Mouse (Mus musculus) erythroblast, embryonic 14.5 days (primary cell): ENCODE results near the gene Ghr.

Experiments
- GATA1 ChIP-seq: IDR thresholded peaks from 2 replicates; pipeline ENCODE4 v1.6.1; 2012; ENCODE audit warnings: low read length, inconsistent platforms, mixed read lengths
- TAL1 ChIP-seq: IDR thresholded peaks from 3 replicates; pipeline ENCODE4 v1.6.1; 2012; ENCODE audit warnings: low read length, inconsistent platforms, mixed read lengths

DNA sequence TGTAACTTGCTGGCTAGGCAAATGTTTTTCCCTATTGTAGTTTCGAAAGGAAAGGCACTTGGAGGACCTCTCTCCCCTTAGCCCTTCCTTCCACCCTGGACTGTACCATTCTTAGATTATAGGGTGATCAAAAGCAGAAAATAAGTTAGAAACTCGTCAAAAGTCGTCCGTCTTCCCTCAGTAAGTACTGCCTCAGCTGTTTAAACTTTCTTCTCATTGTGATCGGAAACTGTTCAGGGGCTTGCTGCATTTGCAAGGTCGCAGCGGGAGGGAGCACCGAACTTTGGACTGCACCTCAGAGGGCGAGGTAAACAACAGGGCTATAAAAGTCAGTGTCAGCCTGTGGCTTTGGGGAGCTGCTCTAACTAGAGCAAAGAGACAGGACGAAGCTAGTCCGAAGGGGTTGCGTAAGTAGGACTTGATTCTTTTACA lies 312.6 kb downstream of the Ghr start:
- no peak for TF ChIP-seq GATA1
- no peak for TF ChIP-seq TAL1
